Mouse (Mus musculus): Measurements from ENCODE around the gene Ap4m1. TPM values are rescaled to one million over a fixed set of nuclear protein-coding genes. Genes with fewer than 3 reads are reported as not detected.
"Not testable (repeated sequence)": the region's sequence is repeated elsewhere in the genome, so short reads cannot be mapped to it uniquely, and the experiment has no call there.

Ap4m1 gene
- polyA plus RNA-seq, 1 experiment from 2014 or later, result 31.9 TPM

GRCm38 (mm10) chr5:138193771-138194727 lies 22.2 kb downstream of the Ap4m1 start, which contains the start of gene Mblac1:
Mblac1 (plus strand) TSS chr5:138194314.
- H3K9ac ChIP-seq (replicated peaks; ENCODE audit: low read depth, low read length), result peak within 1 kb of the TSS; percentile 86
- peak; percentile 82 for ATAC-seq

GRCm38 (mm10) chr5:138194755-138195345 lies 23.0 kb downstream of the Ap4m1 start:
- H3K4me3 ChIP-seq (replicated peaks; ENCODE audit: low read length), result peak overlapping the region; percentile 66
- no peaks in the 10 kb centered on the region; the same call in 1 of the 2 replicates for H3K36me3 ChIP-seq (ENCODE audit: control insufficient read depth, insufficient read depth)
- peak overlapping the region; percentile 84 for H3K27ac ChIP-seq (ENCODE audit: low read length)
- peaks cover 11% of the 10 kb centered on the region for H3K4me1 ChIP-seq (replicated peaks; ENCODE audit: control insufficient read depth, insufficient read depth, low read length)
- ATAC-seq, result peak; percentile 62
- no peaks in the 10 kb centered on the region for H3K27me3 ChIP-seq (replicated peaks; ENCODE audit: control insufficient read depth, insufficient read depth, low read length)
- H3K4me2 ChIP-seq (ENCODE audit: low read length), result peak overlapping the region; percentile 80
- H3K9me3 ChIP-seq (ENCODE audit: control insufficient read depth, low read length), result no peaks in the 10 kb centered on the region
- H3K9ac ChIP-seq (replicated peaks; ENCODE audit: low read depth, low read length), result peak overlapping the region; percentile 86
- under 1% methylated on average over 29 of the region's 29 CpGs for WGBS

More at GRCm38 (mm10) chr5:138193771-138194727, 22.2 kb downstream of the Ap4m1 start, which contains the start of gene Mblac1:
- Histone ChIP-seq H3K27me3 (replicated peaks; ENCODE audit: control insufficient read depth, insufficient read depth, low read length) (no peaks in the 10 kb centered on the region), H3K4me1 (replicated peaks; ENCODE audit: control insufficient read depth, insufficient read depth, low read length) (peaks cover 11% of the 10 kb centered on the region), H3K9me3 (ENCODE audit: control insufficient read depth, low read length) (no peaks in the 10 kb centered on the region), H3K36me3 (ENCODE audit: control insufficient read depth, insufficient read depth) (no peaks in the 10 kb centered on the region; the same call in 1 of the 2 replicates), H3K4me2 (ENCODE audit: low read length) (peak within 1 kb of the TSS; percentile 80), H3K27ac (ENCODE audit: low read length) (peak within 1 kb of the TSS; percentile 84), H3K4me3 (replicated peaks; ENCODE audit: low read length) (peak within 1 kb of the TSS; percentile 66)
- 5% methylated on average over 49 of the region's 54 CpGs for WGBS

DNA sequence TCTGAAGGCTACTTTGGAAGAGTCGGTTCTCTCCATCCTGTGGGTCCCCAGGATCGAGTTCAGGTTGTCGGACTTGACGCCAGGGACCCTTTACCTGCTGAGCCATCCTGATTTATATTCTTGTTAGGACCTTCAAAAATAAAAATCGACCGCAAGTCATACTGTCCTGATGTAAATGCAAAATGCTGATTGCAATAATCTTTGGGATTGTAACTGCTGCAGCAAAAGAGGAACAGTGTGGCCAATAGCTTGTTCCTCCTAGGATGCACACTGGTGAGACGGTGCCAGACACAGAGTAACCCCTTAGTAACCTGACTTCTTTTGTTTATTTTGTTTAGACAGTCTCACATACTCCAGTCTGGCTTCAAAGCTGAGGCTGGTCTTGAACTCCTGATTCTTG lies 23.7 kb downstream of the Ap4m1 start:
- no peaks in the 10 kb centered on the region for H3K9me3 ChIP-seq (ENCODE audit: control insufficient read depth, low read length)
- no peaks in the 10 kb centered on the region; the same call in 1 of the 2 replicates for H3K36me3 ChIP-seq (ENCODE audit: control insufficient read depth, insufficient read depth)
- no peak overlapping the region for H3K27ac ChIP-seq (ENCODE audit: low read length)
- peak overlapping the region; percentile 80 for H3K4me2 ChIP-seq (ENCODE audit: low read length)
- WGBS, result 72% methylated on average over 7 of the region's 7 CpGs
- peak overlapping the region; percentile 86 for H3K9ac ChIP-seq (replicated peaks; ENCODE audit: low read depth, low read length)
- ATAC-seq, result no peak
- peaks cover 11% of the 10 kb centered on the region for H3K4me1 ChIP-seq (replicated peaks; ENCODE audit: control insufficient read depth, insufficient read depth, low read length)
- H3K27me3 ChIP-seq (replicated peaks; ENCODE audit: control insufficient read depth, insufficient read depth, low read length), result no peaks in the 10 kb centered on the region
- H3K4me3 ChIP-seq (replicated peaks; ENCODE audit: low read length), result peak overlapping the region; percentile 66

DNA sequence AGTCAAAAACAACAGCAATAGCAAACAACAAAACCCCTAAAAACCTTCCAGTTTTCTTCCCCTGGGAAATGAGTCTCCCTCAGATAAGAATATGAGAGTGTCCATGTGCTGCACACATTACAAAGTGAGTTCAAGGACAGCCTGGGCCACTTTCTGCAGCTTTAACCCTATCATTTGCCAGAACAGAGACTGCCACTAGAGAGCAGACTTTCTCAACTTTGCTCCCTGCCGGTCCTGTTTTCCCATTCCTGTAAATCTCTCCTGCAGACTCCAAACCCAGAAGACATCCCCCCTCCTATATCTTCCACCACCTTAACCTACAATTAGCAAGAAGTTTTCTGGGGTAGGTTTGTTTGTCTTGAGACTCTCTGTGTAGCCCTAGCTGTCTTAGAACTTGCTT lies 27.8 kb downstream of the Ap4m1 start:
- H3K36me3 ChIP-seq (ENCODE audit: control insufficient read depth, insufficient read depth), result no peaks in the 10 kb centered on the region
- no peak overlapping the region for H3K27ac ChIP-seq (ENCODE audit: low read length)
- ATAC-seq, result no peak
- H3K9ac ChIP-seq (replicated peaks; ENCODE audit: low read depth, low read length), result no peak overlapping the region
- no peaks in the 10 kb centered on the region for H3K27me3 ChIP-seq (replicated peaks; ENCODE audit: control insufficient read depth, insufficient read depth, low read length)
- H3K4me3 ChIP-seq (replicated peaks; ENCODE audit: low read length), result no peak overlapping the region
- no peak overlapping the region for H3K4me2 ChIP-seq (ENCODE audit: low read length)
- peaks cover 7% of the 10 kb centered on the region for H3K4me1 ChIP-seq (replicated peaks; ENCODE audit: control insufficient read depth, insufficient read depth, low read length)
- peaks cover 2% of the 10 kb centered on the region; the same call in 1 of the 2 replicates for H3K9me3 ChIP-seq (ENCODE audit: control insufficient read depth, low read length)
- 4% methylated on average over 1 of the region's 1 CpGs for WGBS

DNA sequence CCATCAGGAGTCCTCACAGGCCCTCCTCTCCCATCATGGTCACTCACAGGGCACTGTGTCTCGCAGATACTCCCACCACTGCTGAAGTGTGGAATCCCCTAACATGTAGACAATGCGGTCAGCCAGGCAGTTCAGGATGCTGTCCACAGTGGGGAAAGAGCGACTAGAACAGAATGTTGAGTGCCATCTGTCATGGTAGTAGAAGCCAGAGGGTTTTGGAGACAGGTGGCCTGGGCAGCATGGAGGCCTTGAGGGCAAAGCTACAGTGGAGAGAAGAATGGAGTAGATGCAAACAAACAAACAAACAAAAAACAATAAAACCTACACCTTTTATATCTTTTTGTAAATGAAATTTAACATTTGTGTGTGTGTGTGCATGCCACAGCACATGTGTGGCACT lies 30.3 kb downstream of the Ap4m1 start:
- H3K4me2 ChIP-seq (ENCODE audit: low read length), result no peak overlapping the region
- no peak overlapping the region for H3K9ac ChIP-seq (replicated peaks; ENCODE audit: low read depth, low read length)
- H3K27ac ChIP-seq (ENCODE audit: low read length), result no peak overlapping the region
- H3K4me1 ChIP-seq (replicated peaks; ENCODE audit: control insufficient read depth, insufficient read depth, low read length), result no peaks in the 10 kb centered on the region
- no peak for ATAC-seq
- H3K27me3 ChIP-seq (replicated peaks; ENCODE audit: control insufficient read depth, insufficient read depth, low read length), result no peaks in the 10 kb centered on the region
- H3K9me3 ChIP-seq (ENCODE audit: control insufficient read depth, low read length), result peaks cover 4% of the 10 kb centered on the region; the same call in 1 of the 2 replicates
- H3K36me3 ChIP-seq (ENCODE audit: control insufficient read depth, insufficient read depth), result no peaks in the 10 kb centered on the region
- WGBS, result 83% methylated on average over 3 of the region's 3 CpGs
- no peak overlapping the region for H3K4me3 ChIP-seq (replicated peaks; ENCODE audit: low read length)

GRCm38 (mm10) chr5:138207253-138207652 lies 35.5 kb downstream of the Ap4m1 start:
- Histone ChIP-seq H3K27me3 (replicated peaks; ENCODE audit: control insufficient read depth, insufficient read depth, low read length) (no peaks in the 10 kb centered on the region), H3K4me2 (ENCODE audit: low read length) (no peak overlapping the region), H3K36me3 (ENCODE audit: control insufficient read depth, insufficient read depth) (no peaks in the 10 kb centered on the region), H3K9me3 (ENCODE audit: control insufficient read depth, low read length) (peaks cover 4% of the 10 kb centered on the region; the same call in 1 of the 2 replicates), H3K4me1 (replicated peaks; ENCODE audit: control insufficient read depth, insufficient read depth, low read length) (no peaks in the 10 kb centered on the region), H3K9ac (replicated peaks; ENCODE audit: low read depth, low read length) (no peak overlapping the region), H3K4me3 (replicated peaks; ENCODE audit: low read length) (no peak overlapping the region), H3K27ac (ENCODE audit: low read length) (no peak overlapping the region)
- WGBS, result 90% methylated on average over 1 of the region's 1 CpGs
- ATAC-seq, result no peak

DNA sequence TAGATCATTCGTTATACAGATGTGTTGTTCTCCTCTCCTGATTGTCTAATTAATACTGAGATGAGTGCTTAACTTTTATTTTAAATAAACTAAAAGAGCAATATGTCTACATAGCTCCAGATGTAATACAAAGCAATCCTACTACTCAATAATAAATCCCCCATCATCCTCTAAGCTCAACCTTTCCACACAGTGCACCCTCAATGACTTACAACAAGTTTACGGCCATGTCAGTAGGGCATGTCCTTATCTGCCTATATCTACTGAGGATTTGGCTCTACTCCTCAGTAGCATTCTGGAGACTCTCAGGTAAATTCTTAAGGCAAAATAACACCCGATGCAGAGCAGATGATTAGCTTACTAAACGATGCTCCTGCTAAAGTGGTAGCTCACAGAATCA lies 36.1 kb downstream of the Ap4m1 start:
- Histone ChIP-seq H3K4me1 (replicated peaks; ENCODE audit: control insufficient read depth, insufficient read depth, low read length) (no peaks in the 10 kb centered on the region), H3K9ac (replicated peaks; ENCODE audit: low read depth, low read length) (no peak overlapping the region), H3K27me3 (replicated peaks; ENCODE audit: control insufficient read depth, insufficient read depth, low read length) (no peaks in the 10 kb centered on the region), H3K9me3 (ENCODE audit: control insufficient read depth, low read length) (peaks cover 4% of the 10 kb centered on the region; the same call in 1 of the 2 replicates), H3K27ac (ENCODE audit: low read length) (no peak overlapping the region), H3K4me3 (replicated peaks; ENCODE audit: low read length) (no peak overlapping the region), H3K4me2 (ENCODE audit: low read length) (no peak overlapping the region), H3K36me3 (ENCODE audit: control insufficient read depth, insufficient read depth) (no peaks in the 10 kb centered on the region)
- WGBS, result 88% methylated on average over 4 of the region's 4 CpGs
- ATAC-seq, result no peak

DNA sequence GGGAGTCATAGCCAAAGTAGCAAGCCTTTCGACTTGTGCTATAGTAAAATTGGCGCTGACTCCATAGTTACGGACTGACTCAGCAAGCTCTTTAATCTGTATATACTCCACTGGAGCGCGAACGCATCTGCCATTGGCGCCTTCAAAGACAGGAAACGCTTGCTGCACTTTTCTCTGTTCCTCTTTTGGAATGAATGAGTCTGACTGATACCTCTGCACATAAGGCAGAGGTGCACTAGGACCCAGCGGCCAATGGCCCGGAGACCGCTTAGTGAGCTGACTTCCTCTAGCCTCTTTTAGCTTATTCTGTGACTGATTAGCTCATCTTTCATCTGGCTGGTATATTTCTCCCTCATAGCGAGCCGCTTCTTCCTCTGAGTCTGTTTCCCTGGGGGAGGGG lies 44.8 kb downstream of the Ap4m1 start:
- not testable (repeated sequence) for H3K27ac ChIP-seq (ENCODE audit: low read length); H3K9me3 ChIP-seq (ENCODE audit: control insufficient read depth, low read length); H3K4me2 ChIP-seq (ENCODE audit: low read length); H3K9ac ChIP-seq (replicated peaks; ENCODE audit: low read depth, low read length); H3K36me3 ChIP-seq (ENCODE audit: control insufficient read depth, insufficient read depth); H3K4me1 ChIP-seq (replicated peaks; ENCODE audit: control insufficient read depth, insufficient read depth, low read length); H3K4me3 ChIP-seq (replicated peaks; ENCODE audit: low read length); ATAC-seq; H3K27me3 ChIP-seq (replicated peaks; ENCODE audit: control insufficient read depth, insufficient read depth, low read length)
- 92% methylated on average over 13 of the region's 13 CpGs for WGBS

DNA sequence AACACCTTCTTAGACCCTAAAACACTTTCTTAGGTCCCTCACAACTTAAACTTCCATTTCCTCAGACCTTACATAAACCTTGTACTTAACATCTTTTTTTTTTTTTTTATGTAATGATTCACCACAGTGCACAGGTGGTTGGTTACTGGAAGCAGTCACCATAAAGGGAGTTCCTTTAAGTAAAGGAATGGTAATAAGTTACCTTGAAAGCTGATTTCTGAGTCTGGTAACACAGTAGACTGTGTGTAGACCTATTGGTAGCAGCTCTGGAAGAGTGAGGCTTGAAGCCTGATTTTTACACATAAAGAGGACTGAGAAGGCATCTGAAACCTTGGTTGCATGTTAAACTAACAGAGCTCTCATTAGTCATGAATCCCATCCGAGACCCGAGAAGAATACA lies 48.1 kb downstream of the Ap4m1 start:
- Histone ChIP-seq H3K4me3 (replicated peaks; ENCODE audit: low read length) (no peak overlapping the region), H3K9ac (replicated peaks; ENCODE audit: low read depth, low read length) (no peak overlapping the region), H3K4me1 (replicated peaks; ENCODE audit: control insufficient read depth, insufficient read depth, low read length) (no peaks in the 10 kb centered on the region), H3K4me2 (ENCODE audit: low read length) (no peak overlapping the region), H3K27ac (ENCODE audit: low read length) (no peak overlapping the region), H3K9me3 (ENCODE audit: control insufficient read depth, low read length) (0 out of 2 replicates have a peak, but pooled peaks cover 2% of the 10 kb centered on the region), H3K27me3 (replicated peaks; ENCODE audit: control insufficient read depth, insufficient read depth, low read length) (no peaks in the 10 kb centered on the region), H3K36me3 (ENCODE audit: control insufficient read depth, insufficient read depth) (no peaks in the 10 kb centered on the region)
- ATAC-seq, result no peak
- WGBS, result 88% methylated on average over 2 of the region's 2 CpGs
